Mouse (Mus musculus) G1E (cell line): ENCODE data around the gene Rragd. TPM values are rescaled to one million over a fixed set of nuclear protein-coding genes. Genes with fewer than 3 reads are reported as not detected.

ENCODE experiments used
- ATAC-seq: 2 replicates; pipeline ENCODE4 v1.8.0; 2016; ENCODE audit warnings: mild to moderate bottlenecking; ENCODE audit not compliant: insufficient number of reproducible peaks, poor library complexity, low FRiP score, severe bottlenecking; ENCODE audit errors: extremely low read depth
- DNase-seq: peaks from one replicate; pipeline ENCODE4 v3.0.0; 2012; ENCODE audit warnings: low spot score
- H3K27me3 ChIP-seq: 2 replicates; pipeline ENCODE4 v1.6.1; 2012; ENCODE audit warnings: mild to moderate bottlenecking, low read length, inconsistent platforms; ENCODE audit not compliant: insufficient read depth
- H3K36me3 ChIP-seq: replicated peaks from 2 replicates; pipeline ENCODE3; 2012; ENCODE audit warnings: mild to moderate bottlenecking, inconsistent platforms
- H3K4me1 ChIP-seq: 2 replicates; pipeline ENCODE4 v1.6.1; 2012; ENCODE audit warnings: low read depth, low read length, inconsistent platforms, mixed read lengths; ENCODE audit not compliant: insufficient read depth
- H3K4me3 ChIP-seq: 2 replicates; pipeline ENCODE4 v1.5.1; 2012; ENCODE audit warnings: low read depth, mild to moderate bottlenecking, inconsistent platforms, low read length, moderate library complexity, mixed read lengths
- H3K9me3 ChIP-seq: replicated peaks from 2 replicates; pipeline ENCODE4 v1.6.1; 2012; ENCODE audit warnings: inconsistent platforms
- CTCF ChIP-seq: IDR thresholded peaks from 2 replicates; pipeline ENCODE4 v1.5.1; 2012; ENCODE audit warnings: low read depth, low read length, inconsistent platforms, mixed read lengths
- GATA1 ChIP-seq: IDR thresholded peaks from 2 replicates; pipeline ENCODE4 v1.6.1; 2012; ENCODE audit warnings: borderline replicate concordance, low read length, inconsistent platforms, mixed read lengths
- GATA2 ChIP-seq: IDR thresholded peaks from 2 replicates; pipeline ENCODE4 v1.6.1; 2012; ENCODE audit warnings: low read depth, low read length, inconsistent platforms, borderline replicate concordance
- POLR2AphosphoS5 ChIP-seq: IDR thresholded peaks from 2 replicates; pipeline ENCODE4 v1.6.1; 2012; ENCODE audit warnings: low read depth, low read length, inconsistent platforms; ENCODE audit not compliant: insufficient replicate concordance
- TAL1 ChIP-seq: conservative IDR thresholded peaks from 2 replicates; pipeline ENCODE4 v1.6.1; 2012; ENCODE audit warnings: low read depth, low read length, inconsistent platforms, mixed read lengths
- polyA plus RNA-seq: library from polyadenylated mRNA; stranded (reverse); fragments of >175 nt; gene quantifications from 2 replicates; pipeline ENCODE4 v1.2.3, GENCODE M21; 2012
- total RNA-seq, 2 experiments: library from RNA; stranded (forward) in 1 of 2; stranded (reverse) in 1 of 2; fragments of 200-1000 nt in 1 of 2; fragments of >200 nt in 1 of 2; fragmentation: Nextera tagmentation in 1 of 2; gene quantifications; 2 replicates each; pipeline ENCODE4 v1.2.3; 2014 to 2017

Rragd gene
- total and polyA plus RNA-seq, 3 experiments = 0.49 to 44.3 (median 6.9) TPM

DNA sequence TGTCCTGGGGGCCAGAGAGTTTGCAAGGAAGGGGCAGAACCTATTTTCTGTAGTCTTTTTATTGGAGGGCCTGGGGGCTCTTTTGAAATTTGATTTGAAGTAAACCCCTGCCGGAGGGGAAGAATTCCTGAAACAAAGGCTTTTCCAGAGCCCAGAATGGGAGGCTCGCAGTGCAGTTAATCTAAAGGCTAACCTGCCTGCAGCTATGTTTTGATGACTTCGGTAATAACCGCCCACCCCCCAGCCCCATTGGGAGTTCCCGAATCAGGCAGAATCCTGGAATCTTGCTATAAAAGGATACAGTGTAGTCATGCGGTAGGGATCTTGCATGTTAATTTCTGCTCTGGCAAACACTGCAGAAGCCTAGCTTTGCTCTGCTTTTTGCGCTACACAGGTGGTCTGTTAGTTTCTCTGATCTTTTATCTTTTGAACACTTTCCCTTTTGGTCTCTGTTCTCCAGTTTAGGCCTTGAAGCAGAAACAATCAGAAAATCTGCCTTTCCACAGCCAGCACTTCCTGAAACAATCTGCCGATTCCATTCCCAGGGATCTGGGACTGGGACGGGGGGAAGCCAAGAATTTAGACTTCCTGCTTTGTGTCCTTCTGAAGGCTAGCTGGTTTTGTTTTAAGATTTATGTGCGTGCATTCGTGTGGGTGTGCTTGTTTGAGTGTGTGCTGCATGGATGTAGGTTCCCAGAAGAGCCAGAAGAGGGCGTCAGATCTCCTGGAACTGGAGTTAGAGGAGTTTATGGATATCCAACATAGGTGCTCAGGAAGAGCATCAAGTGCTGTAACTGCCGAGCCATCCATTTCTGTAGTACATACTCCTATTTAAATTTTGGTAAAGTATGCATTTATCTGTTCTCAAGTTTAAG, 2.2 kb downstream of the Rragd start:
- no peaks in the 10 kb centered on the region for H3K9me3 ChIP-seq
- TF ChIP-seq GATA2 (no peak), TAL1 (no peak), GATA1 (no peak), CTCF (no peak; the same call in 1 of the 2 replicates), POLR2AphosphoS5 (no peak)
- H3K27me3 ChIP-seq = peaks cover 39% of the 10 kb centered on the region
- ATAC-seq (no peak), DNase-seq (no peak)
- no peak overlapping the region for H3K4me3 ChIP-seq
- peaks cover 59% of the 10 kb centered on the region for H3K4me1 ChIP-seq
- H3K36me3 ChIP-seq = no peaks in the 10 kb centered on the region

DNA sequence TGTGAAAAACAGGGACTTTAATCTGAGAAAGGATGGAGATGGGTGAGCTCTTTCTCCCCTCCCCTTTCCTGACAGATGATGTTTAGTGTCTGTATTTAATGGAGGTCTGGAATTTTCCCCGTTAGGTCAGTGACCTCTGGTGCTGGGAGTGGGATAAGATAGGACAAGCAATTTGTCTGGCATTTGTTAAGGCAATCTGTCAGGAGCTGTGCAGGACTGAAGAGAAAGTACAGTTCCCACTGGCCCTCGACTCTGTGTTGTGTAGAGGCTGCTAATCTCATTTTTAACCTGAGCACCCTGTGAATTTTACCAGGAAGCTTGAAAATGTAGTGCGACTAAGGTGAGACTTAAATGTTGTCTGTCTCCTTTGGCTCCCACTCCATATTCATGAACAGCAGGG, 2.8 kb downstream of the Rragd start:
- Histone ChIP-seq H3K36me3 (no peaks in the 10 kb centered on the region), H3K27me3 (peaks cover 39% of the 10 kb centered on the region), H3K9me3 (no peaks in the 10 kb centered on the region), H3K4me1 (peaks cover 59% of the 10 kb centered on the region), H3K4me3 (no peak overlapping the region)
- no peak for DNase-seq
- TF ChIP-seq POLR2AphosphoS5 = no peak
- TF ChIP-seq GATA2 = no peak
- no peak for TF ChIP-seq GATA1
- TF ChIP-seq CTCF = no peak
- TF ChIP-seq TAL1 = no peak
- no peak for ATAC-seq

DNA sequence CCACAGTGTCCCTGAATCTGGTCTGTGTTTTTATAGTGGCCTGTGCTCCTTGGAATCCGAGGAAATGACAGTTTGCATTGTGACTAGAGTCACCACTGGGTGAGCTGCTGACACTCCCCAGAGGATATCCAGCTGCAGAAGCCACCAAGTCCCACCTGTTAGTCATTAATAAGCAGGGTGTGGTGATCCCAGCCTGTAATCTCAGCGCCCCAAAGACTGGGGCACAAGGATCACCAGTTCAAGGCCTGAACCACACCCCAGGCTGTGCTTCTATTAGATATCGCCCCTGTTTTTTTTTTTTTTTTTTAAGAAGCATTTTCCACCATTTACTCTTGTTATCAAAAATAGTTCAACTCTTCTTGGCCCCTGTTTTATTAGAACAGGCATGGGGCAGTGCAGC, 4.2 kb downstream of the Rragd start:
- Histone ChIP-seq H3K4me3 (no peak overlapping the region), H3K4me1 (peaks cover 51% of the 10 kb centered on the region), H3K36me3 (no peaks in the 10 kb centered on the region), H3K27me3 (peaks cover 38% of the 10 kb centered on the region), H3K9me3 (no peaks in the 10 kb centered on the region)
- peak; percentile 77 for ATAC-seq
- TF ChIP-seq TAL1 (peak; percentile 31), GATA2 (no peak)
- peak; percentile 23 for DNase-seq

GRCm38 (mm10) chr4:32989346-32989745, 6.5 kb downstream of the Rragd start:
- no peak for ATAC-seq
- H3K4me1 ChIP-seq = peaks cover 31% of the 10 kb centered on the region
- DNase-seq = no peak

GRCm38 (mm10) chr4:32994168-32994567, 11.3 kb downstream of the Rragd start:
- Histone ChIP-seq H3K9me3 (no peaks in the 10 kb centered on the region), H3K27me3 (peaks cover 11% of the 10 kb centered on the region), H3K4me1 (peaks cover 3% of the 10 kb centered on the region; the same call in 1 of the 2 replicates), H3K36me3 (no peaks in the 10 kb centered on the region), H3K4me3 (no peak overlapping the region)
- TF ChIP-seq POLR2AphosphoS5 = no peak
- no peak for TF ChIP-seq GATA2
- TF ChIP-seq TAL1 = no peak
- TF ChIP-seq CTCF = no peak
- TF ChIP-seq GATA1 = no peak
- DNase-seq = no peak
- ATAC-seq = no peak

More at GRCm38 (mm10) chr4:32989346-32989745, 6.5 kb downstream of the Rragd start:
- H3K36me3 ChIP-seq = no peaks in the 10 kb centered on the region
- H3K27me3 ChIP-seq = peaks cover 21% of the 10 kb centered on the region
- no peak overlapping the region for H3K4me3 ChIP-seq
- no peaks in the 10 kb centered on the region for H3K9me3 ChIP-seq
- TF ChIP-seq POLR2AphosphoS5 = no peak
- TF ChIP-seq GATA1 = no peak
- no peak for TF ChIP-seq CTCF
- TF ChIP-seq TAL1 = no peak
- TF ChIP-seq GATA2 = no peak

- no peak for ATAC-seq
- no peaks in the 10 kb centered on the region for H3K36me3 ChIP-seq
- no peak for TF ChIP-seq GATA2
- peaks cover 8% of the 10 kb centered on the region for H3K27me3 ChIP-seq
- no peaks in the 10 kb centered on the region for H3K9me3 ChIP-seq
- DNase-seq = no peak
- no peak overlapping the region for H3K4me3 ChIP-seq
- peaks cover 3% of the 10 kb centered on the region; the same call in 1 of the 2 replicates for H3K4me1 ChIP-seq
Observed at GRCm38 (mm10) chr4:32996083-32996482, 13.2 kb downstream of the Rragd start.
